In genomic region chr5:36383431-36383830, GRCm38 (mm10) we compare ENCODE assay signal across 12 mouse cellular contexts. TPM values are rescaled to one million over a fixed set of nuclear protein-coding genes. Genes with fewer than 3 reads are reported as not detected.
"Had no signal": no experiment of that assay in that cellular context is flagged by ENCODE, and none has a peak within 500 bp of the region (broad histone marks: within the 10 kb centered on the region; RNA-seq: fewer than 3 reads in every experiment).

No protein-coding gene starts in this region.

- H3K27me3 ChIP-seq: limb, embryonic 13.5 days; neural tube, embryonic 13.5 days had no signal

- H3K4me3 ChIP-seq: layer of hippocampus, adult 2 months; limb, embryonic 13.5 days; neural tube, embryonic 13.5 days had no signal

- H3K9me3 ChIP-seq: limb, embryonic 13.5 days; neural tube, embryonic 13.5 days had no signal

- H3K9ac ChIP-seq: limb, embryonic 13.5 days; liver, embryonic 14.5 days; neural tube, embryonic 13.5 days had no signal

- DNase-seq: kidney, adult 8-10 months; kidney, postnatal 36 days; lung, adult 18-20 months; right cerebral cortex, postnatal 14 days; thymus, adult 2 months; thymus, postnatal 25 days had no signal

- H3K27ac ChIP-seq: kidney, postnatal 0 days; layer of hippocampus, adult 2 months; limb, embryonic 13.5 days; liver, embryonic 14.5 days; neural tube, embryonic 13.5 days had no signal

- H3K36me3 ChIP-seq: limb, embryonic 13.5 days; neural tube, embryonic 13.5 days had no signal

- H3K4me2 ChIP-seq: limb, embryonic 13.5 days; neural tube, embryonic 13.5 days had no signal

RNA-seq across cellular contexts. Expression of gene Sorcs2, which starts 14.5 kb away (rescaled TPM):
- total RNA-seq: megakaryocyte-erythroid progenitor cell, adult 5-6 weeks had no signal
